Mouse (Mus musculus) heart, postnatal 25 days (tissue): Measurements from ENCODE around the gene Rtkn2. TPM values are rescaled to one million over a fixed set of nuclear protein-coding genes. Genes with fewer than 3 reads are reported as not detected.

Experiments used
- DNase-seq: peaks from one replicate; pipeline ENCODE4 v3.0.0; 2022; ENCODE audit warnings: low spot score
- intact Hi-C: fragments of 180-260 bp; cut with DNase I; formaldehyde crosslinking; loops from one replicate; pipeline ENCODE4 v1.15.1; 2025
- total RNA-seq, 2 experiments: library from RNA; stranded (reverse); gene quantifications; 2 replicates each; pipeline ENCODE4 v1.2.3; 2021

Gene Rtkn2
- total RNA-seq, 2 experiments from 2014 or later = 0.13 to 0.36 TPM

GRCm38 (mm10) chr10:67984271-67984943 is 5.0 kb downstream of the Rtkn2 start:
- no peak for DNase-seq
- intact Hi-C loops = loop anchor here (2.0 to 10.0 kb wide), 4 partner anchors 112 to 670 kb away; partner anchors contain the start of gene Egr2

DNA sequence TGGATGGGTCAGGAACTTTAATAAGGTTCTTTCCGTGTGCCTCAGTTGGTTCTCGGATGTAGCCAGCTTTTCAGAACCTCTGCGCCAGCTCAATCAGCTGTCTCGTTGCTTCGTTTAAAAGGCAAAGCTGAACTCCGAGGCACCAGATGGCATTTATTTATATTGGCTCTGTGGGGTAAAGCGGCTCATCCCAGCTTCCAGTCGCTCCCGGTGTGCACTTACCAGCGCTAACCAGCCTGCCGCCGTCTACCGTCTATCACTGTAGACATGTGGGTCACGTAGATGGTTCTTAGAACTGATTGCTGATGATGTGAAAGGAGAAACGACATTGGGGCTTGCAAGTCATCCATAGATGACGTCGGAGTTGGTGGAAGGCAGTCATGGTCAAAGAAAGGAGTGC is 5.7 kb downstream of the Rtkn2 start:
- intact Hi-C loops = loop anchor here (2.0 to 10.0 kb wide), 4 partner anchors 112 to 670 kb away; partner anchors contain the start of gene Egr2
- DNase-seq = no peak

GRCm38 (mm10) chr10:67995356-67995755 is 16.0 kb downstream of the Rtkn2 start:
- intact Hi-C loops = loop anchor here (1.0 to 5.0 kb wide), 2 partner anchors 122 to 287 kb away; no protein-coding TSS in a partner anchor
- no peak for DNase-seq

- DNase-seq = no peak
- intact Hi-C loops = loop anchor here (2.0 to 5.0 kb wide), 2 partner anchors 151 to 286 kb away; no protein-coding TSS in a partner anchor
Observed at GRCm38 (mm10) chr10:67996171-67996570, 16.8 kb downstream of the Rtkn2 start.

DNA sequence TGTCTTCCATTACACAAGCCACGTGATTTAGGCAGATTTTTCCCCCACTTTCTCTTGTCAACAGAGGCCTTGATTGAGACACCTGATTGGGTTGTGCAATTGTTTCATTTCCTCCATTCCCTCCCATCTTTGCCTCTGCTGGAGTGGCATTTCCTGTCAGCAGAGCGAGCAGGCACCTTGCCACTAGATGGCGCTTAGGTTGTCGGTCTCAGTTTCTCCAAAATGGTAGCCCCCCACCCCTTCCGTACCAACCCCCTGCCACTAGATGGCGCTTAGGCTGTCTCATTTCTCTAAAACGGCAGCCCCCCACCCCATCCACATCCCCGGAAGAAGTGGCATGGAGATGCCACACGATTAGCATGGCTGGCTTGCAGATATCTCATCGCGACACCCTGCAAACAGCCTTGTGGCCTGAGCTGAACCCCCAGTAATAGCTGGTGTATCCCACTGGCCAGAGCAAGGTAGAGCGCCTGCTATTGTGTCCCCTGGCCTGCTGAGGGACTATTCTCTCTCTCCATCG is 18.8 kb downstream of the Rtkn2 start:
- DNase-seq = no peak
- intact Hi-C loops = loop anchor here (5.0 kb wide), 1 partner anchor 284 kb away; no protein-coding TSS in a partner anchor

DNA sequence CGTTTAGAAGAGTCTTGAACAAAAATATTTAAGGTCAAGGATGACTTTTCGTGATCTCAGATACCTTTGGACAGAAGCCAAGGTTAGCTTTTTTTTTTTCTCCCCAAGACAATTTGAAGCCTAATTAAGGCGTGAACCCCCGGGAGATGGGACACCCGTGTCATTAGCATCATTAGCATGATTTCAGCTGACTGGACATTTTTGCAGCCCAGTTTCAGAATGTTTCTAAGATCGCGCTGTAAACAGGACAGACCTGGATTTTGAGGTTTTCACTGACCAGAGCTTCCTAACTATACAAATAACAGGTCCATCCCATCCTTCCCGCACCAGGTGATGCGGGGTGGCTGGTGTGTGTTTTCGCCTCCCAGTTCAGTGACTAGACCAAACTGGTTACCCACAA is 19.8 kb downstream of the Rtkn2 start:
- DNase-seq = no peak
- intact Hi-C loops = loop anchor here (5.0 kb wide), 1 partner anchor 283 kb away; no protein-coding TSS in a partner anchor

GRCm38 (mm10) chr10:68001456-68001855 is 22.1 kb downstream of the Rtkn2 start:
- intact Hi-C loops = loop anchor here (5.0 kb wide), 1 partner anchor 86 kb away; no protein-coding TSS in a partner anchor

DNA sequence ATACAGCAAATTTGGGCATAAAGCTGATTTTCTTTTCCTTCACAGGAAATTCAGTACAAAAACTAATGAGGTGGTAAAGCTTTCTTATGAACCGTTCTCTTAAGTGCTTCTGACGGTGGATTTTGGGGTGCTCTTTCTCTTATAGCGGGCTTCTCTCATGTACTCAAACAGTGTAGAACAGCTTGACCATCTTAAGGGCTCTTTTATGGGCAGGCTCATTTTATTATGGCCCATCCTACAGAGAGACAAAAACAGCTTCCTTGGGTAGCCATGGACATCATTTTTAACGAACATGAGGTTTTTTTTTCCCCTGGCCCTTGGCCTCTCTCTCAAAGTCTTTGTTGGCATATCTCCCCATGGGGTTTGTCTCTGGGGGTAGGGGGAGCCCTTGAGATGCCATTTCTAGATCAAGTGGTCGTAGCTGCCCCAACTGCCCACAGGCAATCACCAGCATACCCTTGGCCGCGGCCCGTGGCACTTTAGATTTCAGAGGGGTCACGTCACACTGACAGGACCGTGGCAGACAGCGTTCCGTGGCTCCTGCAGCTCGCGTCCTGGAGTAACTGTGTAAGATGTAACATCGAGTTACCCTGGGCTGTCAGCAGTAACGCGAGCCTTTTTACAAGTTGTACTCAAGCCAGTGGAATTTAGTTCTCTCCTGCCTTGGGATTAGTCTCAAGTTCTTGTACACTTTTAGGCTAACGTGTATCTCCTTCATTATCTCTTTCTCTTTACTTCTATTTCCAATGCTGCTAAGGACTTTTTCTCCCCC is 24.5 kb downstream of the Rtkn2 start:
- no peak for DNase-seq
- intact Hi-C loops = loop anchor here (5.0 kb wide), 1 partner anchor 83 kb away; no protein-coding TSS in a partner anchor

More at GRCm38 (mm10) chr10:68001456-68001855, 22.1 kb downstream of the Rtkn2 start:
- no peak for DNase-seq

DNA sequence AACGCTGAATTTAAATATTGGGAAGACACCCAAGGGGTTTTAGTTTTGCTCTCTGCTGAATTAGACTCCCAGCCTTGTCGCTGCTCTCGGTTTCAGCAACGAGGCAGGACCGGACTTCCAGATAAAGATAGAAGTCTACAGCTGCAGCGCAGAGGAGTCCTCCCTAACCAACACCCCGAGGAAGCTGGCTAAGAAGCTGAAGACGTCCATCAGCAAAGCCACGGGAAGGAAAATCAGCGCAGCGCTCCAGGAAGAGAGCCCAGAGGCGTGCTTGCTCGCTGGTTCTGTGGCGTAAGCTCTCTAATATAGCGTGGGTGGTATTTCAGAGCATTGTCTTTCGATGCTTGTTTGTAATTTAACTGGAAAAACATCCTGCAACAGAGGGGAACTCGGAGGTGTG is 26.0 kb downstream of the Rtkn2 start:
- intact Hi-C loops = no loop called here

DNA sequence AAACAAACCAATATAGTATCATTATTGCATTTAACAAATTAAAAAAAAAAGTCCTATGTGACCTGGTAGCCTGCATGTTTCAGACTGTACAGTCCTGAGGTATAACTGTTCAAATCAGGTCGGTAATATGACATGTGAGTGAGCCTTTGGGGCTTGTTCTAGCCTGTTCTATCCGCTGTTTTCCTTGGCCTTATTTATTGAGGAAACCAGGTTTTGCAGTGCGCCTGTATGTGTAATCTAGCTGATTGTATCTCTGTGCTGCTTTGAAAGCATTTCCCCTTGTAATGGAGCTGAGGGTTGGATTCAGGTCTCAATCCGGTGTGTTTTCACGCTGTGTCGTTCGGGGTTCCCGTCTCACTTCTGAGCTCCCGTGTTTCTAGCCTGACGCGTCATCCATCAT is 27.1 kb downstream of the Rtkn2 start:
- intact Hi-C loops = no loop called here

More for the DNA sequence above, 26.0 kb downstream of the Rtkn2 start:
- DNase-seq = peak; percentile 18

GRCm38 (mm10) chr10:68007103-68007502 is 27.7 kb downstream of the Rtkn2 start:
- DNase-seq = no peak
- intact Hi-C loops = no loop called here

More for the DNA sequence above, 27.1 kb downstream of the Rtkn2 start:
- no peak for DNase-seq

DNA sequence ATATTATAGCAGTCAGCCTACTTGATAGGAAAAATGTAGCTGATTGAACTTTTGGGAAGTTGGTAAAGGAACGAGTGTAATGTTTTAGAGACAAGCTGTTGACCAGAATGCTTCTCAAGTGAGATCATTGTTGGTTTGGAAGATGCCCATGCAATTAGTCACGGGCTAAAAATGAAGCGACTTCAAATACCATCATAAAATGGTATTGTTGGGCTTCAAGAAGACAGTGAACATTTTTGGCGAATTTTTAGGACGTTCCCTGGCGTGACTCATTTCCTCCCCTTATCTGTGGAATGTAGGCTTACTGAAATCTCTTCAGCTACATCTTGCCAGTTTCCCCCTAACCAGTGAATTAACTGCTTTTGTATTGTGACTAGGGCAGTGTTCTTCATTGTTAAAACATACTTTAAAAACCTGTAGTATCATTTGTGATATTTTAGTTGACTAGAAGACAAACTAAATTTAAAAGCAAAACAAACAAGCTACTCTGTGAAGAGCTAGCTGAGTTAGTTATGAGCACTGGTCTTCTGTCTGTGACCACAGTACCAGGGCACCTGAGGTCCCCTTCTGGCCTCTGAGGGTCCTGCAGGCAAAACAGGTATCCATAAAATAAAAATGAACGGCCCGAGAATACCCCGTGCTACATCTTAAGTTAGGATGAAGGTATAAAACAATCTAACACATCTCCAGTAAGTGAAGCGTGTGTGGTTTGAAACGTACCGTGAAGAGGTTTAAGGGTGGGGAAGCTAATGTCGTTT is 29.0 kb downstream of the Rtkn2 start:
- DNase-seq = peak; percentile 18
- intact Hi-C loops = no loop called here

DNA sequence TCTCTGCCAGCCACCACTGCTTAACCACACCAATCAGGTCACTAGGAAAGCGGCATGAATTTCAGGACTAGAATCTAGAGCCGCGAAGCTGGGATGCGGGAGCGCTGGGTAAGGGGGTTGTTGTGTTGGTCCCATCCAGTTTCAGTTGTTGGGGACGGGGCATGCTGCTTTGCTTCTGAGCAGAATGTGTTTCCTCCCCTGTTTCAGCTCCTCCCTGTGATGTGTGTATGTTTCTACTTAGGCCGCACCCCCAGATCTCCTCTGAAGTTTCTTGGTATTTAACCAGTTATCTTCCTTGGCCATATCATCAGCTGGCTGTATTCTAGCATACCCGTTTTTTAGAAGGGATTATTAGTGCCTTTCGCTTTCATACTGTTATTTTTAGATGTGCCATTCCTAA is 29.9 kb downstream of the Rtkn2 start:
- intact Hi-C loops = no loop called here
- no peak for DNase-seq

- intact Hi-C loops = loop anchor here (5.0 kb wide), 1 partner anchor 42 kb away; no protein-coding TSS in a partner anchor
- DNase-seq = no peak
Observed at GRCm38 (mm10) chr10:68009867-68010266, 30.5 kb downstream of the Rtkn2 start.

- intact Hi-C loops = loop anchor here (5.0 kb wide), 1 partner anchor 39 kb away; no protein-coding TSS in a partner anchor
Observed at GRCm38 (mm10) chr10:68013137-68013536, 33.8 kb downstream of the Rtkn2 start.

GRCm38 (mm10) chr10:68020755-68021154 is 41.4 kb downstream of the Rtkn2 start:
- DNase-seq = no peak
- intact Hi-C loops = no loop called here

More at GRCm38 (mm10) chr10:68013137-68013536, 33.8 kb downstream of the Rtkn2 start:
- no peak for DNase-seq

GRCm38 (mm10) chr10:68025660-68026059 is 46.3 kb downstream of the Rtkn2 start:
- DNase-seq = no peak
- intact Hi-C loops = no loop called here

GRCm38 (mm10) chr10:68028327-68029080 is 49.1 kb downstream of the Rtkn2 start:
- DNase-seq = no peak
- intact Hi-C loops = no loop called here
